ENCODE assay signal across 8 mouse cellular contexts in the genomic region with DNA sequence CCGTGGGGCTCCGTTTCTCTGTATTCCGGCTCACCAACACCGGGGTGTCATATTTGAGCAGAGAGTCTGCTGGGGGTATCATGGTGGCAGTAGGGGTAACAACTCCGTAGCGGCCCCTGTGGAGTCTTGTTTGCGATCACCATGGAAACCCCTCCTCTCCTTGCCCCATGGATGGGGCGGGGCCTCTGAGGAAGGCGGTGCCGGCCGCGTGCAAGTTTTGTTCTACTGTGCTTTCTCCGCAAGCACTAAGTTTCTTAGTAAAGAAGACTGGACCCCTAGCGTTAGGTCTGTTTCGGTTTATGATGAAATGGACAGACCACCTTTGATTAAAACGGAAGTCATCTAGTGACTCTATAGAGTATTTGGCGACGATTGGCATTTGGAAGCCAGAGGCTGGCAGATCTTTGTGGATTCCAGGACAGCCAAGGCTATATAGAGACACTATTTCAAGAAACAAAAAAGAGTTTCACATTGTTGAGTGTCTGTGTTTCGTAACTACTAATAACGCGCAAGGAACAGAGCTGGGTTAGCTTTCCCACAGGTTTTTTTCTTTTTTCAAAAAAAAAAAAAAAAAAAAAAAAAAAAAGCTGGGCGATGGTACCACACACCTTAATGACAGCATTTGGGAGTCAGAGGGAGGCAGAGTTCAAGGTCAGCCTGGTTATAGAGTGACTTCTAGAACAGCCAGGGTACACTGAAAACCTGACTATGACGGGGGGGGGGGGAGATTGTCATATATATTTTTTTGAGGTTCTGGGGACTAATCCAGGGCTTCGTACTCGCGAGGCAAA. TPM values are rescaled to one million over a fixed set of nuclear protein-coding genes. Genes with fewer than 3 reads are reported as not detected.
A peak's percentile ranks its signal among the peaks of the same experiment; 100 is the strongest.
DNase-seq lines count a peak whose midpoint lies in the region; ATAC-seq and TF ChIP-seq lines count a peak whose summit lies in the region.

TSS of gene Dnali1 (minus strand) at position 187 of the 791 bp plus-strand sequence.

- peak; percentile 31; the same call in 1 of the 2 replicates for ATAC-seq in embryonic facial prominence, embryonic 12.5 days (ENCODE audit: insufficient number of reproducible peaks, insufficient read depth, low FRiP score, low TSS enrichment)
- peak; percentile 20; the same call in 1 of the 2 replicates for ATAC-seq in liver, postnatal 0 days
- no peak for ATAC-seq in neural tube, embryonic 11.5 days (ENCODE audit: insufficient read depth, low FRiP score, low TSS enrichment)

- TF ChIP-seq POLR2A in kidney, adult 2 months (IDR thresholded peaks at IDR 0.05; ENCODE audit: low read depth, low read length), result no peak

- peak; percentile 83 for DNase-seq in CD4-positive, CD25-positive, alpha-beta regulatory T cell, adult 2 months (ENCODE audit: low read depth, low spot score)
- peak; percentile 79 for DNase-seq in adrenal gland, postnatal 14 days
- DNase-seq in heart, embryonic 10.5 days (ENCODE audit: low spot score), result peak; percentile 88
- DNase-seq in kidney, adult 2 months, result peak; percentile 79
- DNase-seq in liver, postnatal 0 days, result peak; percentile 70
- DNase-seq in neural tube, embryonic 11.5 days (ENCODE audit: low spot score), result peak; percentile 61
- peak; percentile 55 for DNase-seq in testis, postnatal 14 days (ENCODE audit: low spot score)

- H3K4me2 ChIP-seq in embryonic facial prominence, embryonic 12.5 days (replicated peaks), result peak within 1 kb of the TSS; percentile 90
- H3K4me2 ChIP-seq in liver, postnatal 0 days (ENCODE audit: low read depth, low read length), result peak within 1 kb of the TSS; percentile 96
- H3K4me2 ChIP-seq in neural tube, embryonic 11.5 days (ENCODE audit: low read depth), result peak within 1 kb of the TSS; percentile 90

- peaks cover 12% of the 10 kb centered on the region for H3K4me1 ChIP-seq in embryonic facial prominence, embryonic 12.5 days
- peaks cover 7% of the 10 kb centered on the region for H3K4me1 ChIP-seq in heart, embryonic 10.5 days
- peaks cover 6% of the 10 kb centered on the region; the same call in 1 of the 2 replicates for H3K4me1 ChIP-seq in kidney, adult 2 months (ENCODE audit: control insufficient read depth, insufficient read depth, low read length)
- H3K4me1 ChIP-seq in liver, postnatal 0 days (ENCODE audit: insufficient read depth), result peaks cover 11% of the 10 kb centered on the region
- H3K4me1 ChIP-seq in neural tube, embryonic 11.5 days (ENCODE audit: control insufficient read depth, insufficient read depth, low read length), result peaks cover 7% of the 10 kb centered on the region

- H3K9me3 ChIP-seq in embryonic facial prominence, embryonic 12.5 days, result no peaks in the 10 kb centered on the region
- no peaks in the 10 kb centered on the region for H3K9me3 ChIP-seq in heart, embryonic 10.5 days
- H3K9me3 ChIP-seq in liver, postnatal 0 days (ENCODE audit: low read length), result no peaks in the 10 kb centered on the region
- H3K9me3 ChIP-seq in neural tube, embryonic 11.5 days (ENCODE audit: control insufficient read depth, low read length), result no peaks in the 10 kb centered on the region

- no peak for TF ChIP-seq EP300 in liver, postnatal 0 days (IDR thresholded peaks at IDR 0.05; ENCODE audit: low read depth)

- H3K27me3 ChIP-seq in embryonic facial prominence, embryonic 12.5 days, result no peaks in the 10 kb centered on the region
- H3K27me3 ChIP-seq in heart, embryonic 10.5 days (ENCODE audit: insufficient read depth, poor library complexity, severe bottlenecking), result peaks cover 9% of the 10 kb centered on the region
- no peaks in the 10 kb centered on the region for H3K27me3 ChIP-seq in kidney, adult 2 months (replicated peaks; ENCODE audit: control insufficient read depth, insufficient read depth, low read length)
- no peaks in the 10 kb centered on the region for H3K27me3 ChIP-seq in liver, postnatal 0 days (ENCODE audit: insufficient read depth, low read length)
- no peaks in the 10 kb centered on the region for H3K27me3 ChIP-seq in neural tube, embryonic 11.5 days (ENCODE audit: control insufficient read depth, insufficient read depth, low read length)

- 3% methylated on average over 26 of the region's 26 CpGs for WGBS in embryonic facial prominence, embryonic 12.5 days
- 2% methylated on average over 26 of the region's 26 CpGs for WGBS in heart, embryonic 10.5 days
- WGBS in kidney, adult 2 months, result 1% methylated on average over 26 of the region's 26 CpGs
- 2% methylated on average over 26 of the region's 26 CpGs for WGBS in liver, postnatal 0 days (ENCODE audit: insufficient replicate concordance)
- 5% methylated on average over 26 of the region's 26 CpGs for WGBS in neural tube, embryonic 11.5 days

- peak within 1 kb of the TSS; percentile 67; the same call in 1 of the 2 replicates for H3K27ac ChIP-seq in embryonic facial prominence, embryonic 12.5 days
- H3K27ac ChIP-seq in heart, embryonic 10.5 days, result peak within 1 kb of the TSS; percentile 87
- no peak within 1 kb of the TSS for H3K27ac ChIP-seq in kidney, adult 2 months (ENCODE audit: insufficient read depth, low read depth, low read length)
- peak within 1 kb of the TSS; percentile 80 for H3K27ac ChIP-seq in liver, postnatal 0 days (ENCODE audit: low read depth)
- no peak within 1 kb of the TSS for H3K27ac ChIP-seq in neural tube, embryonic 11.5 days (ENCODE audit: low read depth, low read length)

- peak within 1 kb of the TSS; percentile 97 for H3K9ac ChIP-seq in embryonic facial prominence, embryonic 12.5 days
- peak within 1 kb of the TSS; percentile 81 for H3K9ac ChIP-seq in liver, postnatal 0 days (replicated peaks)
- H3K9ac ChIP-seq in neural tube, embryonic 11.5 days (ENCODE audit: low read length), result peak within 1 kb of the TSS; percentile 79

- no peak for TF ChIP-seq CTCF in kidney, adult 2 months (conservative IDR thresholded peaks at IDR 0.05; ENCODE audit: insufficient read depth, insufficient read length, low read depth, low read length)
- TF ChIP-seq CTCF in liver, postnatal 0 days (IDR thresholded peaks at IDR 0.05; ENCODE audit: low read depth), result 0 out of 2 replicates have a peak, but pooled peaks have one; percentile 2

- peak within 1 kb of the TSS; percentile 98 for H3K4me3 ChIP-seq in embryonic facial prominence, embryonic 12.5 days
- peak within 1 kb of the TSS; percentile 97 for H3K4me3 ChIP-seq in heart, embryonic 10.5 days
- H3K4me3 ChIP-seq in kidney, adult 2 months (ENCODE audit: insufficient read depth, low read depth, low read length), result peak within 1 kb of the TSS; percentile 90
- H3K4me3 ChIP-seq in liver, postnatal 0 days (ENCODE audit: low read depth, low read length), result peak within 1 kb of the TSS; percentile 85
- H3K4me3 ChIP-seq in neural tube, embryonic 11.5 days (ENCODE audit: low read depth, low read length), result peak within 1 kb of the TSS; percentile 91

- H3K36me3 ChIP-seq in embryonic facial prominence, embryonic 12.5 days, result peaks cover 22% of the 10 kb centered on the region
- peaks cover 25% of the 10 kb centered on the region for H3K36me3 ChIP-seq in heart, embryonic 10.5 days
- 0 out of 2 replicates have a peak, but pooled peaks cover 2% of the 10 kb centered on the region for H3K36me3 ChIP-seq in kidney, adult 2 months (ENCODE audit: control insufficient read depth, insufficient read depth, low read length)
- H3K36me3 ChIP-seq in liver, postnatal 0 days (replicated peaks; ENCODE audit: insufficient read depth, low read length), result peaks cover 17% of the 10 kb centered on the region
- H3K36me3 ChIP-seq in neural tube, embryonic 11.5 days (ENCODE audit: control insufficient read depth, insufficient read depth, low read length), result peaks cover under 1% of the 10 kb centered on the region; the same call in 1 of the 2 replicates

RNA-seq across cellular contexts. Expression of gene Dnali1, which starts in this region (rescaled TPM):
- not detected in 2 replicates for total RNA-seq in adrenal gland, postnatal 14 days (2021)
- polyA plus RNA-seq in embryonic facial prominence, embryonic 12.5 days (2016; fragmentation: Nextera tagmentation; extraction: Ambion mirVana), result 0.17 and 0.20 TPM in 2 replicates
- 0.12 and 0.28 TPM in 2 replicates for polyA plus RNA-seq in heart, embryonic 10.5 days (2016; fragmentation: Nextera tagmentation; extraction: Ambion mirVana)
- polyA plus RNA-seq in kidney, adult 2 months (2012; rRNA removed), result 0.44 and 0.48 TPM in 2 replicates
- polyA plus RNA-seq in liver, postnatal 0 days (2015; fragmentation: Nextera tagmentation; extraction: Ambion mirVana), result 0.06 TPM in 1 of 2 replicates, not detected in the other
- polyA plus RNA-seq in neural tube, embryonic 11.5 days (2014; fragmentation: Nextera tagmentation; extraction: Ambion mirVana), result 0.11 TPM in 1 of 2 replicates, not detected in the other

Comparison
In these comparisons a context has a peak if more than half of its experiments do, and no peak if none do; other contexts are left out.
1. Peak in DNase-seq in adrenal gland, postnatal 14 days; RNA of the gene not detected or under 1 TPM.
2. Peak in ATAC-seq, H3K4me3 ChIP-seq, H3K27ac ChIP-seq, H3K9ac ChIP-seq and H3K4me2 ChIP-seq in embryonic facial prominence, embryonic 12.5 days; RNA of the gene not detected or under 1 TPM.
3. Peak in DNase-seq, H3K4me3 ChIP-seq and H3K27ac ChIP-seq in heart, embryonic 10.5 days; RNA of the gene not detected or under 1 TPM.
4. Peak in DNase-seq and H3K4me3 ChIP-seq in kidney, adult 2 months; RNA of the gene not detected or under 1 TPM.
5. Peak in DNase-seq, ATAC-seq, H3K4me3 ChIP-seq, H3K27ac ChIP-seq, H3K9ac ChIP-seq and H3K4me2 ChIP-seq in liver, postnatal 0 days; RNA of the gene not detected or under 1 TPM.
6. Peak in DNase-seq, H3K4me3 ChIP-seq, H3K9ac ChIP-seq and H3K4me2 ChIP-seq in neural tube, embryonic 11.5 days; RNA of the gene not detected or under 1 TPM.